Mouse (Mus musculus) c-Kit-negative CD71-positive TER-119-positive erythroid progenitor cells, embryonic 14.5 days (primary cell): ENCODE data around the gene Axin1.
"Not testable (repeated sequence)": the region's sequence is repeated elsewhere in the genome, so short reads cannot be mapped to it uniquely, and the experiment has no call there.

ENCODE experiments used
- DNase-seq: peaks from one replicate; pipeline ENCODE4 v3.0.0-alpha.2; 2013; ENCODE audit warnings: low read depth, low spot score

Gene Axin1

DNA sequence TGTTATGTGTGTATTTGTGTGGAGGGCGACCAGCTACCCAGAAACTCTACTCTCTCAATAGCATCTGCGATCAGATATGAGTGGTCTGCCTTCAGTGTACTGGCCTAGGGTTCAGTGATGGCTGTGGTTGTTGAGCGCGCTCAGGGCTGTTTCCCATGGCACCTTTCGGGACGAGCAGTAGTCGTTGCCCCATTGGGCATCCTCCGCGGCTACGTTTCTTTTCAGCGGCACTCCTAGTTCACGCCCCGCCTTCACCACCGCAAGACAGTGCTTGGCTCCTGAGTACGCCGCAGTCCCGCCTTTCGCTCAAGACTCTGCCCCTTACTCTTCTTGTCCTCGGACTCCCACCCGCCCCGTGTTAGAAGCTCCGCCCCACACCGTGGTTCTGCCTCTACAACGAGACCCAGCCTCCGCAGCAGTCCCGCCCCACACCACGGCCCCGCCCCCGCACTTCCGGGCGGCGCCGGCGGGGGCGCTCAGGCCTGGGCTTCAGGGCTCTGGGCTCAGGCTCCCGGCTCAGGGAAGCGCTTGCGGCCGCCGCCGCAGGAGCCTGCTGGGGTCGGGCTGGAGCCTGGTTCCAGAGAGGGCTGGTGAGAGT, at the start of gene Axin1:
Gene Axin1 (plus strand): TSS at position 450 of the 598 bp plus-strand sequence.
- DNase-seq: peak; percentile 88

DNA sequence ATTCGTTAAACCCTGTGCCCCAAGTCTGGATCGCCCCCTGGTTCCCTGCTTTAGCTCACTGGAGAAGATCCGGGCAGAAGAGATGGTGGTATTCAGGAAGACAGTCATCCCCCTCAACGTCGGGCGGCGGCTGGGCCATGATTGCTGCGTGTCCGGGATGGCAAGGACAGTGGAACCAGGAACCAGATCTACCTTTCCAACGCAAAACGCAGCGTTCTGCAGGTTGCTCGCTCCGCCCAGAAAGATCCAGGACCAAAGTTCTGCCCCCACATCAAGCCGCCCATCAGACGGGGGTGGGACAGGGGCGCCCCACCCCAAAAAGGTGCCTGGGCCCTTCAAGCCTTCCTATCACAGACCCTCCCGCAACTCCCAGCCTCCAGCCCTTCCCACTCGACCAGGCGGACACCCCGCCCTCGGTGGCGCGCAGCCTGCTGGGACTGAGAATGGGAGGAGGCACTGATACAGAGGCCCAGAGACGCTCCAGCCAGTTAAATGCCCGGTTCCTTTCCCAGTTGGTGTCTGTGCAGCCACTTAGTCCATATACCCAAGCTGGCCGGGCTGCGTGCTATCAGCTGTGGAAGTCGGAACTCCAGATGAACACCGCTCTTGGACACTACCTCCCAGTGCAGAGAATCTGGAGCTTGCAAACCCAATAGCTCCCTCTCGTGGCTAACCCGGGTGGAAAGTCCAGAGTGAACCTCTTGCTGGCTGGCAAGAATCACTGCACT, 48.4 kb upstream of the Axin1 start, which contains the start of gene Decr2:
Gene Decr2 (minus strand): TSS at position 433 of the 728 bp plus-strand sequence.
- DNase-seq: peak; percentile 68

DNA sequence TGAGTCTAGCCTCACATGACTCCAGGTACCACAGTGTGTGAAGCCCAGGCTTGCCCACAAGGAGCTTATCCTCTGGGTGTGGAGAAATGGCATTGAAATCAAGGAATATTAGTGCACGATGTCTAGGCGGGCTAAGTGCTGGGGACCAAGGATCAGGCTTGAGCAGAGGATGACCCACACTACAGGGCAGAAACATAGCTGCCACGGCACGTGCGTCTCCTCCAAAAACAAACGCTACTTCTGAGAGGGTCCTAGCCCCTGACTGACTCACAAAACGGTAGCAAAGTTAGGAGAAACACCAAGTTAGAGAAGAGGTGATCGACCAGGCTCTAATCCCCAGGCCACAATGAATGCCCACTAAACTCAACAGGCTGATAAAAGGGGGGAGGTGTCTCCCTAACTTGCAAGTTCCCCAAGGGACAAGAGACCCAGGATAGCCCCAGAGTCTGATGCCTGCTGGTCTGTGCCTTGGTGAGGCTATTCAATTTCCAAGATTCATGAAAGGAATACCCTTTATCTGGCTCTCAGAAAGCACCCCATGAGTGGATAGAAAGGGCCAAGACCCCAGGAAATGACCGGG, 43.9 kb upstream of the Axin1 start:
- DNase-seq: no peak

DNA sequence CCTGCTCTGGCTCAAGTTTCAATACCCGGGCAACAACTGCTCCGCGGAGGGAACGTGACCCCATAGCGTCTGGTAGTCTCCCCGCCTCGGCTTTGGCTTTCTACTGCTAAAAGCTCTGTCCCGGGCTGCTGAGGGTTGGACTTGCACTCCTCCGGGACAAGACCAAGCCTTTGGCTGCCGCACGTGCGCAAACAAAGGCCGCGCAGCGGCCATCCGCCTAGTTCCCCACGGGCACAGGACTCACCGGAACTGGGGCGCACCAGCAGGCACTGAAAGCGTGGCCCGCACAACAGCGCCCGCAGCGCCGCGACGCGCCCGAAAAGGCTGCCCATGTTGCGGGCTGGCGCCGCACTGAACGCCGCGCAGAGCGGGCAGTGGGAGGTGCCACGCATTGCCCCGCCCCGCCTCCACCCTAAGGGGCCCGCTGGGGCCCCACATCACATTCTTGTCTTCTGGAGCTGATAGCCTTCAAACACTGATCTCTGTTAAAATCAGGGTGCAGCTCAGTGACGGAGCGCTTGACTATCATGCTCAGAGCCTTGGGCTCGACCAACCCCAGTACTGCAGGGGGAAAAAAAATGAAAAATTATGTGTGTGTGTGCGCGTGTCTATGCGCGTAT, 43.3 kb upstream of the Axin1 start, which contains the start of gene Nme4:
Gene Nme4 (minus strand): TSS at position 482 of the 620 bp plus-strand sequence.
- DNase-seq: peak; percentile 63

DNA sequence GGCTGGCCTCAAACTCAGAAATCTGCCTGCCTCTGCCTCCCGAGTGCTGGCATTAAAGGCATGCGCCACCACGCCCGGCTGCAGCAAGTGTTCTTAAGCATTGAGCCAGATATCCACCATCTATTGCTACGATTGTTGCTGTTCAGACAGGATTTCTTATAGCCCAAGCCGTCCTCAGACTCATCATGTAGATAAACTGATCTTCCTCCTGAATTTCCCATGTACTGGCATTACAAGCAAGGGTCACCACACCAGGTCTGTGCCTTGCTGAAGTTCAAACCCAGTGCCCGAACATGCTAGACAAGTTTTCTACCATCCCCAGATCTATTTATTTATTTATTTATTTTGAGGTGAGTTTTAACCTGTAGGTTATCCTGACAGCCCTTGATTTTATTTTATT, 40.0 kb upstream of the Axin1 start:
- DNase-seq: no peak

DNA sequence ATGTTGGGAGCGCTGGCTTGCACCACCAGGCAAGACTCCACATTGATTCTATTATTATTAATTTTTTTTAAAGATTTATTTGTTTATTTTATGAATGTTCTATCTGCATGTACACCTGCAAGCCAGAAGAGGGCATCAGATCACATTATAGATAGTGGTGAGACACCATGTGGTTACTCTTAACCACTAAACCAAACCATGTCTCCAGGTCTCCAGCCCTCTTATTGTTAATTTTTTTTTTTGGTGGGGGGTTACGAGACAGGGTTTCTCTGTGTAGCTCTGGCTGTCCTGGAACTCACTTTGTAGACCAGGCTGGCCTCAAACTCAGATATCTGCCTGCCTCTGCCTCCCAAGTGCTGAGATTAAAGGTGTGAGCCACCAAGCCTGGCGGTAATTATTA, 39.2 kb upstream of the Axin1 start:
- not testable (repeated sequence) for DNase-seq

DNA sequence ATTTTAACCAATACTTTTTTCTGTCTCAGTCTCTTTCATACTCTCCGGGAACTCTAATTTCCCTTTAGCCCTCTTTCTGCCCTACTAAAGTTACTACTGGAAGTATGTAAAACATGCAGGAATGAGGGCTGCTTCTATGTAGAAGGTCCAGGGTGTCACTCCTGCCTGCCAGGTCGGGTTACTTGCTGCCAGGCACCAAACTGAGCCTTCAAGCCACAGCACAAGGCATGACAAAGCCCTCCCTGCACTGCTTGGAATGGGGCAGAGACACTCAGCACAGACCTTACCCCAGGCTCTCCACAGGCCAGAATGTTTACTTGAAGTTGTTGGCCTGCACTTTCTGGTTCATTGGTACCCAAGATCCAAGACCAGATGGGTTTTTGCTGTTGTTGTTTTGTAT, 38.3 kb upstream of the Axin1 start:
- DNase-seq: no peak

DNA sequence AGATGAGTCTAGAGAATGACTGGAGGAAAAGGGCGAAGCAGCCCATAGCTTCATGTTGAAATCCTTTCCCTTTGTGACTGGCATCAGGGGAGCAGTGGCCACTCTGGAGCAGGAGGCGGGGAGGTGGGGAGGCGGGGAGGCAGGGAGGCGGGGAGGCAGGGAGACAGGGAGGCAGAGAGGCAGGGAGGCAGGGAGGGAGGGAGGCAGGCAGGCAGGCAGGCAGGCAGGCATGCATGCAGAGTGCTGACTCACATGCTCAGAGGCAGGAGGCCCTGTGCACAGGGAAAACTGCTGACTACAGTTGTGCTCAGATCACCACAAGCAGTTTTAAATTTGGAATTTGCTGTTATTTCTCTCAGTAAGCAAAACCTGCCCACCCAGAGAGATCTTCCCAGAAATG, 37.0 kb upstream of the Axin1 start:
- DNase-seq: no peak

DNA sequence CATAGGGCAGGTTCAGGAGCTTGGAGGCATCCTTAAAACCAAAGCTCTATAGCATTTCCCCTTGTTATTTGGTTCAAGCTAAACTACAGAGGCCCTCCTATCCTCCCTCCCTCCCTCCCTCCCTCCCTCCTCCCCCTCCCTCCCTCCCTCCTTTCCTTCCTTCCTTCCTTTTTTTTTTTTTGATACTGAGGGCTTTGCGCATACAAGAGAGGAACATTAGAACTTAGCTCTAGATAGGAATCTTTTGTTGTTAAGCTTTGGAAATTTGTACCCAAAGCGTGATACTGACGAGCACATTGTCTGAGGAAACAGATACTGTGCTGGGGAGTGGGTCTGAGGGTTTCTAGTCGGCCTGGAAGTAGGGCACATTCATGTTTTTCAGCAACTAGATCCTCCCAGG, 32.9 kb upstream of the Axin1 start:
- DNase-seq: no peak

DNA sequence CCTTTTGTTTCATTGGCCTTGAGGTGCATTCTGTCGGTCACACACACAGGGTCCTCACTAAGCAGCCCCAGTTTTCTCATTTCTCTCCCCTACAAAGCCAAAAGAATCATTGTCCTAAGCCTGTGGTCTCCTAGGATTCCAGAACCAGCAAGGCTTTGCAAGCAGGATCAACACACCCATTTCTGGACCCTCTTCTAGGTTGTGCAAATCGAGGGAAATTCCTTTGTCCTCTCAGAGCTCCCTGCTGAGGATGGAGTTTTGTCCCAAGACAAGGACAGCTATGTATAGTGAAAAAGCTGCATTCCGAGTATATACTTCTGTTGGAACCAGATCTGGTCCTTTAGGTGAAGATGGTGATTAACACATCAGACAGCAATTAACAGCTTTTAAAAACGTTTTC, 28.3 kb upstream of the Axin1 start:
- no peak for DNase-seq

DNA sequence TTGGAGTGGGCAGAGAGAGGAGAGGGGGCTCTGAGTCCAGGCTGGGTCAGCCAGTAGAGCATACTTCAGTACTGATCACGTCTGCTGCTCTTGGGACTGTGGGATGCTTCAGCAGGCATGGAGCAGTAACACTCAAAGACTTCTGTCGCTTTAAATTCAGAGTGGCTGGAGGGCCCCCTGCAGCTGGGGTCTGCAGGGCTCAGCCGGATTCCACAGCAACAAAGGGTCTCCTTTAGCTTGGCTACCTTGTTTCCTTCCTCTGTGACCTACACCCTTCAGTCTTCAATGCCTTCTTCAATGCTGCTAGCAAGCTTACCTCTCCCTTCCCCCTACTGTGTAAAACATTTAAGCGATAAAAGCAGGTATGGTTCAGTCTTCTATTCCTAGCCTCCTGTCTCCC, 27.5 kb upstream of the Axin1 start:
- no peak for DNase-seq

DNA sequence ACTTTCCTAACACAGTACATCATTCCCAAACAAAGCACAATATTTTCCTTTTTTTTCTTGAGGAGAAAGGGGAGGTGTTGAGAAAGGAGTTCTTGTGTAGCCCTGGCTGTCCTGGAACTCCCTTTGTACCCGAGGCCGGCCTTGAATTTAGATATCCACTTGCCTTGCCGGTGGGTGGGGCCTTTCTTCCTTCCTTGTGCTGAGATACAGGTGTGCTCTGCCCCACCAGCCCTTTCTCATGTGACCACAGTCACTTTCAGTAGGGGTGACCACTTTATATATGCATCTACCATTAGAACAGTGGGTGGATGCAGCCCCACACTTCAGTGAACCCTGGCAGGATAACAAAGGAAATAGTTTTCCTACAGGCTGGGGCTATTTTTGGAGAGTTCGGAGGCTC, 26.8 kb upstream of the Axin1 start:
- DNase-seq: no peak

DNA sequence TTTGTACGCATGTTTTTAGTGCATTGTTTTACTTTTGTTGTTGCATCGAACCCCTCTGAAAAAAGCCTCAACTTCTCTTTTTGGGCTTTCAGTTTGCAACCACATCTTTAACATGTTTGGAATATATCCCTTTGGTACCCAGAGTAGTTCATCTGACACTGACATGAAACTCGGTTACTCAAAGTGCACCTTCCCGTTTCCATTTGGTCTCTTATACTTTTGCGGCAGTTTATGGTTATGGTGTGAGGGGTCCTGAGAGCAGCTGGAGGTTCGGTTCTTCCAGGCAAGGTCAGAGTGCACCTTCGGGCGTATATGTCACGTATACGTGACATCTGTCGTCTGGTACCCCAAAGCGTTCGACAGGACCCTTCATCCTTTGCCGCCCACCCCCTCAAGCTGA, 25.7 kb upstream of the Axin1 start:
- DNase-seq: no peak

DNA sequence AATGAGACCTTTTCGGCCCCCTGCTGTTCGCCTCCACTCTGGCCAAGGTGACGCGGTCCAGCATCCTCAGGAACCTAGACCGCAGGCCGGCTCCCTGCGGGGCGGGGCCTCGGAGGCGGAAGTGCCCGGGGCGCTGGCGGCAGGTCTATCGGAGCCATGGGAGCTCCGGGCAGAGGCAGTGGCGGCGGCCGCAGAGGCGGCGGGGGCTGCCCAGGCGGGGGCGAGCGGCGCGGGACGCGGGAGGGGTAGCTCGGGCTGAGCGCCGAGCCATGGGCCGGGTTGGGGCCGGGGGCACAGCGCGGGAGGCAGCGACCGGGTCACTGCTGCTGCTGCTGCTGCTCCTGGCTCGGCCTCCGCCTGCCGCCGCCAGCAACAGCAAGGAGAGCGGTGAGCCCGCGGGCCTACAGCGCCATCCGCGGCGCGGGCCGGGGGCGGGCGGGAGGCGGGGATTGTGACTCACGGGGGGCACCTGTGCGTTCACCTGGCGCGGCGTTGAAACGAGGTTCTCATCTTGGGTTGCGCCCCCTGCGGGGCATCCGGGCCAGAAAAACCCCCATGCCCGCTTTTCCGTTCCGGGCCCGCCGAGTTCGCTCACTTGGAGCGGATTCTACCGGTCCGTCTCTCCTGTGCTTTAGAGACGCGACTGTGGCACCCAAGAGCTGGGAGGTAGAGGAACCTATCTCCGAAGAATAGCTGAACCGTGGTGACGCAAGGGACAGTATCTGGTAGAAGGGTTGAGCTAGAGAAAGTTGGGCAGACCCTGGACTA, 25.1 kb upstream of the Axin1 start, which contains the start of gene Tmem8:
Gene Tmem8 (plus strand): TSS at position 119 of the 768 bp plus-strand sequence.
- DNase-seq: no peak

DNA sequence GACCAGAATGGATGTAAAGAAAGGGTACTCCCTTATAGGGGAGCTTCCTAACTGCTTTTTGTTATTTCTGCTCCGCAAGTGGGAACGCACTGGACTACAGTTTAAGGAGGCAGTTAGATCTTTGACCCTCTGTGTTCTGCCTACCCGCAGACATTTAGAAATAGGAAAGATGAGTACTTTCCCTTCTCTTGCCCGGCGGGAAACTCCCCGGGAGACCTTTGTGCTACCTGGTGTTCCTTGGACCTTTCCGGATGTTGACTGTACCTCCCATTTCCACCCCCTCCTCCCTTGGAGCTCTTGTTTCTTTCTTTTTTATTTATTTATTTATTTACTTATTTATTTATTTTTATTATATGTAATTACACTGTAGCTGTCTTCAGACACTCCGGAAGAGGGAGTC, 24.4 kb upstream of the Axin1 start:
- DNase-seq: no peak

DNA sequence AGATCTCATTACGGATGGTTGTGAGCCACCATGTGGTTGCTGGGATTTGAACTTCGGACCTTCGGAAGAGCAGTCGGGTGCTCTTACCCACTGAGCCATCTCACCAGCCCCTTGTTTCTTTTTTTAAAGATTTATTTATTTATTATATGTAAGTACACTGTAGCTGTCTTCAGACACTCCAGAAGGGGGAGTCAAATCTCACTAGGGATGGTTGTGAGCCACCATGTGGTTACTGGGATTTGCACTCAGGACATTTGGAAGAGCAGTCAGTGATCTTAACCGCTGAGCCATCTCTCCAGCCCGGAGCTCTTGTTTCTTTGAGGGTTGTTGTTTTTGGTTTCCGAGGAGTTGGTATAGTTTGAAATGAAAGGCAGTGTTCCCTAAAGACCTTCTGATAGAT, 24.0 kb upstream of the Axin1 start:
- DNase-seq: not testable (repeated sequence)

DNA sequence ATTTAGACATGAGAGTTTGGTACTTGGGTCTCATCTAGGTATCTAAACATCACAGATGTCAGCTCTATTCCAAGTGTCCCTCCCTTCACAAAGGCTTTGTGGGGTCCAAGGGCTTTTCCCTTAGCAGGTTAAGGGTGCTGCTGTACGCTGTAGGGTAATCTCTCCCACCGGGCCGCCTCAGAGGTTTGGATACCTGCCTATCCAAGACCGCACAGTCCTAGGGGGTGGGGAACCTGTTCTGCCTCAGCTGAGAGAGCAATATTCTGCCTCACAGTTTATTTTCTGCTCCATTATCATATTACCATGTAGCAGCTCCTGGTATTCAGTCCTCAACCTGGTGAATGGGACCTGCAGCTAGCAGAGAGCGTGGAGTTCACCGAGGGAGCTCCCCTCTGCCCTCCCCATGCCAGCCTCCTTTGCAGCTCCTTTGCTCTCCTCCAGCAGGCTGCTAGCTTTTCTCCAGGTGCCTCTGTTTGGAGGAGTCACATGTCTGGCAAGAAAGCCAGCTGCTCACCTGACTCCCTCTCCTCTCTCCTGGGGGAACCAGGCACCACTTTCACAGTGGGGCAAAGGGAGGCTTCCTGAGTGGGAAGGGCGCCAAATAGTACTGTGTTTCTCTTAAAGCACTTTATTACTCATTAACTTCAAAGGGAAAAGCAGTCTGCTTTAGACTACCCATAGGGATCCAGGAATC, 23.1 kb upstream of the Axin1 start:
- no peak for DNase-seq

DNA sequence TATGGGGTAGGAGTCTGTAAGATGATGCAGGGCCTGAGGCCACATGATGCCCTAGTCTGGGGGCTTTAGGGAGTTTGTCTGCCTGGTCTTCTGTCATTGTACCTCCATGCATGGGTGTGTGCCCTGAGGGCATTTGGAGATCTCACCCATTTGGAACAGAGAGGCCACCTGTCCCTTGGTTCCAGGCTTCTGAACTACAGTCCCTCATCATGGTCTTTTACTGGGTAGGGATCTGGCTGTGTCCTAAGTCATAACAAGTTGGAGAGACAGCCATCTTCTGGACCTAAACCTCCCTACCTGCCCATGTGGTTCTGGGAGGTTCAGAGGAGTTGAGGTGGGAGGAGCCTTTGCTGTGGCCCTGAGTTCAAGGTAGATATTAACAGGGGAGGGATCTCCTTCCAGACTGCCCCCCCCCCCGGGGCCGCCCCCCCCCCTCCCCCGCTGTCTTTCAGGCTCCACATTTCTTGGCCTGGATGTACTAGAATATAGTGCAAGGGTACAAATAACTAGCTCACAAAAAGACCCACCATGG, 22.5 kb upstream of the Axin1 start:
- no peak for DNase-seq

DNA sequence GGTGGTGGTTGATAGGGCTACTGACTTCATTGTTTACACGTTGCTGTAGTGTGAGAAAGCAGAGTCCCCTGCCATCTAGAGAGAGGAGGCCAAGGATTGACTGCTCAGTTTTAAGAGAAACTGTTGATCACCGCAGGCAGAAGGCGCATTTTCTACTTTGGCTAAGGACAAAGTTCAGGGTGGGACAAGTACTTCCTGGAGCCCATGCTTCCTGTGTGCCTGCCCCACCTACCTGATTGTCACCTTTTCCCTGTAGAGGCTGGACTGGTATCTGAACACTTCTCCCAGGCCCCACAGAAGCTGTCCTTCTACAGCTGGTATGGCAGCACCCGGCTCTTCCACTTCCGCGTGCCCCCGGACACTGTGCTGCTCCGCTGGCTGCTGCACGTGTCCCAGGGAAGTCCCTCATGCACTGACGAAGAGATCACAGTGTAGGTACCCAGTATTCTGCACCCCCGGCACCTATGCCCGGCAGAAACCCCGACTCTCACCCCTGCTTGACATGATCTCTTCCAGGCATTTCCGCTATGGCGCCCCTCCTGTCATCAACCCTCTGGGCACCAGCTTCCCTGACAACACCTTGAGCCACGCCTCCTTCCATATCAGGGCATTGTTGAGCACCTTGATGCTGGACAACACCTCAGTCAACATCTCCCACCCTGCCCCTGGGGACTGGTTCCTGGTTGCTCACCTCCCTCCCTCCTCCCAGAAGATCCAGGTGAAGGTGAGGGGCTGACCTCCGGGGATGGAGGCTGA, 21.8 kb upstream of the Axin1 start:
- DNase-seq: no peak
